Mouse (Mus musculus) midbrain, embryonic 14.5 days (tissue): ENCODE measurements around the gene Ssh1. TPM values are rescaled to one million over a fixed set of nuclear protein-coding genes. Genes with fewer than 3 reads are reported as not detected.

Experiments used
- ATAC-seq: fragments of 200-750 bp; cut with Nextera tagmentation; 2 replicates; pipeline ENCODE4 v1.8.0; 2017; ENCODE audit warnings: moderate number of reproducible peaks, moderate library complexity; ENCODE audit not compliant: low FRiP score, low TSS enrichment
- DNase-seq: peaks from one replicate; pipeline ENCODE4 v3.0.0-alpha.2; 2015
- H3K27ac ChIP-seq: fragments of 300-500 bp; sonication (generic); replicated peaks from 2 replicates; pipeline ENCODE4 v1.5.1; 2014; ENCODE audit warnings: mild to moderate bottlenecking, low read depth, low read length, moderate library complexity
- H3K27me3 ChIP-seq: fragments of 300-500 bp; sonication (generic); 2 replicates; pipeline ENCODE4 v1.6.1; 2014; ENCODE audit warnings: low read length, control low read depth, mixed read lengths; ENCODE audit not compliant: control insufficient read depth, insufficient read depth
- H3K36me3 ChIP-seq: fragments of 300-500 bp; sonication (generic); 2 replicates; pipeline ENCODE4 v1.6.1; 2014; ENCODE audit warnings: low read length, control low read depth; ENCODE audit not compliant: control insufficient read depth, insufficient read depth
- H3K4me1 ChIP-seq: fragments of 300-500 bp; sonication (generic); 2 replicates; pipeline ENCODE4 v1.6.1; 2014; ENCODE audit warnings: mild to moderate bottlenecking, antibody characterized with exemption, low read length, control low read depth; ENCODE audit not compliant: control insufficient read depth, insufficient read depth
- H3K4me2 ChIP-seq: fragments of 300-500 bp; sonication (generic); 2 replicates; pipeline ENCODE4 v1.6.1; 2014; ENCODE audit warnings: mild to moderate bottlenecking, low read length, moderate library complexity
- H3K4me3 ChIP-seq: fragments of 300-500 bp; sonication (generic); replicated peaks from 2 replicates; pipeline ENCODE4 v1.5.1; 2014; ENCODE audit warnings: low read depth, low read length
- H3K9ac ChIP-seq: fragments of 300-500 bp; sonication (generic); replicated peaks from 2 replicates; pipeline ENCODE4 v1.6.1; 2014; ENCODE audit warnings: mild to moderate bottlenecking, low read length, moderate library complexity
- H3K9me3 ChIP-seq: fragments of 300-500 bp; sonication (generic); 2 replicates; pipeline ENCODE4 v1.6.1; 2016; ENCODE audit warnings: low read length, control low read depth, mixed read lengths; ENCODE audit not compliant: control insufficient read depth
- WGBS: fragments of 180-500 bp; shearing (Covaris S2); extraction: QIAGEN DNeasy Blood & Tissue Kit; methylation state at CpG from one replicate; pipeline ENCODE4 v1.1.7; 2014; 5-methylcytosine and 5-hydroxymethylcytosine counted together
- polyA plus RNA-seq: library from polyadenylated mRNA; unstranded; fragments of >200 nt; fragmentation: Nextera tagmentation; extraction: Ambion mirVana; gene quantifications from 2 replicates; pipeline ENCODE4 v1.2.1, GENCODE M21; 2014

Gene Ssh1
- polyA plus RNA-seq, 1 experiment from 2014 or later: 22.4 TPM

DNA sequence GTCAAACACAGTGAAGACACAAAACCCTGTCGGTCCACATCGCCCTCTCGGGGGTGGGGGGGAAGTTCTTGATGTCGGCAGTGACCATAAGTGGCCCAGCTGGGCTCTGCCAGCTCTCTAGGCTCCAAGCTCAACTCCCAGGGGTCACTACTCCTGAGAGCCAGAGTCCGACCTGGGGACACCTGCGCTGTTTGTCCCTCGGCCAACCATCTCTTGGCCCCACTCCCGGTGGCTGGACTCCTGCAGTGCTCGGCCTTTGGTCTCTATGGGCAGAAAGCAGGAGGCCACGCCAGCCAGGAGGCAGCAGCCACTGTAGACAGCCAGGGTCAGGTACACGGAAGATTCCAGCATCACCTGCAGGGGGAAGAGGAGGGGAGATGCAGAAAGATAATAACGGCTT is 34.4 kb upstream of the Ssh1 start:
- H3K36me3 ChIP-seq: peaks cover 31% of the 10 kb centered on the region
- peaks cover 4% of the 10 kb centered on the region; the same call in 1 of the 2 replicates for H3K4me1 ChIP-seq
- no peak for DNase-seq
- no peak overlapping the region for H3K4me2 ChIP-seq
- no peak overlapping the region for H3K27ac ChIP-seq
- H3K4me3 ChIP-seq: no peak overlapping the region
- H3K9me3 ChIP-seq: no peaks in the 10 kb centered on the region
- H3K27me3 ChIP-seq: no peaks in the 10 kb centered on the region
- ATAC-seq: no peak
- 87% methylated on average over 12 of the region's 12 CpGs for WGBS
- H3K9ac ChIP-seq: no peak overlapping the region

DNA sequence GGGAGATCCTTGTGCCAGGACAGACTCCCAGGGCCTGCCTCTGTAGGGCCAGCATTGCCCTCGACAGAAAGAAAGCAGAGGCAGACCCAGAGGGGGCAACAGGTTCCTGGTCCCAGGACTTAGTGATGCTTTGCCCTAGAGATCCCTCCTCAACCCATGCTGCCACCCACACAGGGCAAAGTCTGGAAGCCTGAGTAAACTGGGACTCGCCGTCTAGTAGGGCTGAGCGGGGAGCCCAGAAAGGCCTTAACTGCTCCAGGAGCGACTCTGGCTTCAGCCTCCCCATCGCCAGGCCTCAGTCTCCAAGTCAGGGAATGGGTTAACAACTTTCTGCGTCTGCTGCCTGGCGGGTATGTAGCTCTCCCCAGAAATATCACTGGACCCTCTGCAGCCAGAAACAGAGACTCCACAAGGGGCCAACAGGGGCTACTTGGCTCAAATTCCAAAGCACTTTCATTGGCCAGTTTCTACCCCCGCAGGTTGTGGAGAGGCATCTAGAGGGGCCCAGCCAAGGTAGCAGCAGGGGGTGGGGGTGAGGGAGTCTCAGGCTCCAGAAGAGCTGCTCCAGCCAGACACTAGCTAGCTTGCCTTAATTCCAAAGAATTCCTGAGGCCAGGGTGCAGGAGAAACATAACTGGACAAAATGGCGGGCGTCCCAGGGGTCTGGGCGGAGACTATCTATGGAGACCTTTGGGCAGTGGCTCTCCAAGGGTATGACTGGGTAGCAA is 33.7 kb upstream of the Ssh1 start:
- H3K4me1 ChIP-seq: peaks cover 4% of the 10 kb centered on the region; the same call in 1 of the 2 replicates
- DNase-seq (no peak), ATAC-seq (no peak)
- H3K9me3 ChIP-seq: no peaks in the 10 kb centered on the region
- WGBS: 92% methylated on average over 12 of the region's 12 CpGs
- no peaks in the 10 kb centered on the region for H3K27me3 ChIP-seq
- H3K4me2 ChIP-seq: no peak overlapping the region
- peaks cover 27% of the 10 kb centered on the region for H3K36me3 ChIP-seq
- no peak overlapping the region for H3K4me3 ChIP-seq
- no peak overlapping the region for H3K27ac ChIP-seq
- H3K9ac ChIP-seq: no peak overlapping the region

DNA sequence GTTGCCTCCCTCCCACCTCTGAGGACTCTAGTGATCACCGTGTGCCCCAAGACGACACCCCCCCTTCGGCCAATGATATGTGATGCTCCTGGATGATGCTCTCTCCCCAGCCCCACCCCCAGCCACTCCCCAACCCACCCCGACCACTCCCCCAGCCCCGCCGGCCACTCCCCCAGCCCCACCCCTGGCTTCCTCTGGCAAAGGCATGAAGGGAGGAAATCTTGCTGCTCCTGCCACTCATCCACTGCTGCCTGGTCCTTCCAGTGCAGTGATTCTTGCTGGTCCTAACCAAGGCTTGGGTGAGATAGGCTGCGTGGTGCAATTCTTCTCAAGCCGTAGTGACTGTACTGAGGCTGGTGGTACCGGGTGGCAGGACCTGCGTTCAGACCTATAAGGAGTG is 31.2 kb upstream of the Ssh1 start:
- WGBS: 12% methylated on average over 10 of the region's 10 CpGs
- DNase-seq: peak; percentile 31
- Histone ChIP-seq H3K4me2 (no peak overlapping the region), H3K27me3 (no peaks in the 10 kb centered on the region), H3K27ac (no peak overlapping the region), H3K4me3 (no peak overlapping the region), H3K36me3 (peaks cover 17% of the 10 kb centered on the region), H3K4me1 (peaks cover 4% of the 10 kb centered on the region; the same call in 1 of the 2 replicates), H3K9ac (no peak overlapping the region), H3K9me3 (no peaks in the 10 kb centered on the region)
- no peak; the same call in 1 of the 2 replicates for ATAC-seq

DNA sequence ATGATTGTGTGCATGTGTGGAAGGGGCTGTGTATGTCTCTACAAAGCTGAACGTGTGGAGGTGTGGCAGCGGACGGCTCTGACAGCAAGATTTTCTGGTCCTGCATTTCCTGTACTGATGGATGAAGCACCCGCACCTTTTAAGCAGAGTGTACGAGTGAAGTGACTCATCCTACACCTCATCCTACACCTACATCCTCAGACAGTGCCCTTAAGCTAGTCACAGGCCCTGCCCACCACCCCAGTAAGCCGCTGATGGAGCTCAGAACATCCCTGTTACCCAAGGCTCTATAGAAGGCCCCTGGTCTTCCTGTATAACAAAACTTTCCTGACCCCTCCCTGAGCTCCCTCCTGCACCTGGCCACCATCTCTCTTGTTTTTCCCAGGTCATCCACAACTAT is 30.7 kb upstream of the Ssh1 start:
- WGBS: 60% methylated on average over 6 of the region's 6 CpGs
- Histone ChIP-seq H3K4me3 (no peak overlapping the region), H3K27me3 (no peaks in the 10 kb centered on the region), H3K9me3 (no peaks in the 10 kb centered on the region), H3K9ac (no peak overlapping the region), H3K27ac (no peak overlapping the region), H3K4me1 (peaks cover 4% of the 10 kb centered on the region; the same call in 1 of the 2 replicates), H3K36me3 (peaks cover 12% of the 10 kb centered on the region), H3K4me2 (no peak overlapping the region)
- DNase-seq: no peak
- ATAC-seq: no peak

DNA sequence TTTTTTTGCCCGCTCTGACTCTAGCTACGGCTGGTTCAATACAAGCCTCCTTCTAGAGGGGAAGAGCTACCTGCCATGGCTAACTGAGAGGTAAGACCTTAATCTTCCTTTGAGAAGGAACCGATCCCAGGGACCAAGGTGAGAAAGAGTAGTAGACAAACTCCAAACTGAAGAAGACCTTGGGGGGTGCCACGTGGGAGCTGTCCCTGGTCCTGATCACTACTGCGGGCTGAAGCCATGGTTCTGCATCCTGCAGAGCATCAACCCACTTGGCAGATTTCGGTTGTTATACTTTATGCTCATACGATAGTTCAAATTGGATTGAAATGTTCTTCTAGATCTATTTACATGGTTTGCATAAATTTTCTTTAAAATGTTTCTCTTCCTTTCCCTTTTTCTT is 21.4 kb upstream of the Ssh1 start:
- Histone ChIP-seq H3K9ac (no peak overlapping the region), H3K4me3 (no peak overlapping the region), H3K27me3 (no peaks in the 10 kb centered on the region), H3K4me2 (no peak overlapping the region), H3K9me3 (no peaks in the 10 kb centered on the region), H3K4me1 (no peaks in the 10 kb centered on the region), H3K27ac (no peak overlapping the region), H3K36me3 (no peaks in the 10 kb centered on the region)
- WGBS: 73% methylated on average over 7 of the region's 7 CpGs
- ATAC-seq (no peak), DNase-seq (no peak)

DNA sequence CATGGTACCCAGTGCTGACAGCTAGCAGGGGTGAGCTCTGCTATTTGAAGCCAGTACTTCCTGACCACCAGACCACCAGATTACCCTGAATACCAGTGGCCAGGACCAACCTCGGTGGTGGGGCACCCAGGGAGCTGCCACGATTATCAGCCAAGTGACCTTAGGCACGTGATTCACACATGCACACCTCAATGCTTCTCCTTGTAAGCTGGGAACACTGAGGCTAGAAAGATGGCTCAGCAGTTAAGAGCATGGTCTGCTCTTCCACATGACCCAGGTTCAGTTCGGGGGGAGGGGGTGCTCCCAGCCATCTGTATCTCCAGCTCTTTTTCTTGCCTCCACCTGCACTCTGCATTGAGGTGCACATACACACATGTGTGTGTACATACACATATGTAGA is 15.4 kb upstream of the Ssh1 start:
- ATAC-seq (no peak), DNase-seq (no peak)
- H3K9me3 ChIP-seq: no peaks in the 10 kb centered on the region
- 76% methylated on average over 4 of the region's 4 CpGs for WGBS
- no peak overlapping the region for H3K9ac ChIP-seq
- no peak overlapping the region for H3K27ac ChIP-seq
- H3K4me3 ChIP-seq: no peak overlapping the region
- H3K4me2 ChIP-seq: no peak overlapping the region
- no peaks in the 10 kb centered on the region for H3K27me3 ChIP-seq
- no peaks in the 10 kb centered on the region for H3K4me1 ChIP-seq
- no peaks in the 10 kb centered on the region for H3K36me3 ChIP-seq

DNA sequence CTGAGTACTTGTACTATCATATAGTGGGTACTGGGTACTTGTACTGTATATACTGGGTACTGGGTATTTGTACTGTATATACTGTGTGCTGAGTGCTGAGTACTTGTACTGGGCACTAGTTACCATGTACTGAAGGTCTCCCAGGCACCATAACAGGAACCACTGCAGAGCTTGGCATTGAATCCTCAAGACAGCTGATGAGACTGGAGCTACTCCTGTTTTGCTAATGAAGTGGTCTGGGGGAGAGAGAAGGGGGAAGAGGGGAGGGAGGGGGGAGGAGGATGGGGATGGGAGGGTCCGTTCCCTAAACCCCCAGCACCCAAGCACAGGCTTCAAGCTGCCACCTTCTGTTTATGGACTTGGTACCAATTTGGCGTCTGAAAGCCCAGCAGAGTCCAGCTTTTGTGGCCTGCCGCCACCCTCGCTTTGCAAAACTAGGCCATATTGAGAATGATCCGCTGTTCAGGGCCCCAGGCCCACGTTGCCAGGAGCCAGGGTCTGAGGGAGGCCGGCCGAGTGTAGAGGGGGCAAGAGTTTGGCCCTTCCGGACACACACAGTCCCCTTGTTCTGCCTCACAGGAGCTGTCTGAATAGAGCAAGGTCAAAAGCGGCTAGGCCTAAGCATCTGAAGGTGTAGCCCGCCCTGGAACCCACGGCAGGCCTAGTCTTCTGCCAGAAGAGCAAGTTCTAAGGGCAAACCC is 14.2 kb upstream of the Ssh1 start:
- Histone ChIP-seq H3K9ac (no peak overlapping the region), H3K27ac (no peak overlapping the region), H3K4me1 (no peaks in the 10 kb centered on the region), H3K9me3 (no peaks in the 10 kb centered on the region), H3K36me3 (no peaks in the 10 kb centered on the region), H3K4me2 (no peak overlapping the region), H3K4me3 (no peak overlapping the region), H3K27me3 (no peaks in the 10 kb centered on the region)
- 75% methylated on average over 12 of the region's 12 CpGs for WGBS
- no peak for DNase-seq
- no peak for ATAC-seq

DNA sequence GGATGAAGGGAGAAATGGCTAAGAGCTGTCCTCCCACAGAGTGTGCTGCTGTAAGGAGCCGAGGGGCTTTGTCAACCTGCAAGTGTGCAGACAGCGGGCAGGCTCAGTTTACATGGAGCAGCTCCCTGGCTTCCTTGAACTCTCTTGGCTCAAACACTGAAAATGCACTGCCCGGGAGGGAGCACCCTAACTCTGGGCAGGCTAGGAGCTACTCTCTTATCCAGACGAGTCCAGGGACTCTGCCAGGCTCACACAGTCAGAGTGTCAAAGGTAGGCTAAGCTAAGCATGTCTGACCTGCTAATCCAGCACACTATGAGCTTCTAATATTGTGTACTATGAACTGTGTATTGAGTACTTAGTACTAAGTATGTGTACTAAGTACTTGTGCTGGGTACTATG is 13.3 kb upstream of the Ssh1 start:
- H3K4me1 ChIP-seq: no peaks in the 10 kb centered on the region
- H3K9me3 ChIP-seq: no peaks in the 10 kb centered on the region
- H3K9ac ChIP-seq: no peak overlapping the region
- no peak overlapping the region for H3K27ac ChIP-seq
- no peak for ATAC-seq
- H3K27me3 ChIP-seq: no peaks in the 10 kb centered on the region
- H3K4me2 ChIP-seq: no peak overlapping the region
- H3K4me3 ChIP-seq: no peak overlapping the region
- no peak for DNase-seq
- WGBS: 80% methylated on average over 4 of the region's 4 CpGs
- no peaks in the 10 kb centered on the region for H3K36me3 ChIP-seq

DNA sequence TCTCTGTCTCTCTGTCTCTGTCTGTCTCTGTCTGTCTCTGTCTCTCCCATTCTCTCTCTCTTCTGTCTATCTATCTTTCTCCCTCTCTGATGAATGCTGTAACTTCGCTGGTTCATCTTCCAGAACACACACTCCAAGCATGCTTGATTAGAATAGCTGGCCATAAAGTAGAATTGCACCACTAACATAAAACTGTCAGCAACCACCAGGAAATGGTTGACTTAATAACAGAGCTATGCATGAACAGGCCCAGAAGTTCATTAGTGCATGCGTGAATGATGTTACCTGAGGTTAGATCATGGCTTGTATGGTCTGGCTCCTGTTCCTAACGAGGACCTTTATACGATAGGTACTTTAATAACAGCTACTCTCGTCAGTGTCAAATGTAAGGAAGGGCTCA is 11.4 kb upstream of the Ssh1 start:
- Histone ChIP-seq H3K9ac (no peak overlapping the region), H3K36me3 (no peaks in the 10 kb centered on the region), H3K4me1 (no peaks in the 10 kb centered on the region), H3K9me3 (no peaks in the 10 kb centered on the region), H3K4me3 (no peak overlapping the region), H3K27me3 (no peaks in the 10 kb centered on the region), H3K4me2 (no peak overlapping the region), H3K27ac (no peak overlapping the region)
- no peak for ATAC-seq
- no peak for DNase-seq
- WGBS: 84% methylated on average over 5 of the region's 5 CpGs
